Mouse (Mus musculus) brain, embryonic 14.5 days (tissue): ENCODE results near the gene Tmprss11b. TPM values are rescaled to one million over a fixed set of nuclear protein-coding genes. Genes with fewer than 3 reads are reported as not detected.

Experiments
- DNase-seq: peaks from one replicate; pipeline ENCODE4 v3.0.0-alpha.2; 2011; ENCODE audit warnings: low read depth
- CTCF ChIP-seq: fragments of 200-500 bp; IDR thresholded peaks from 2 replicates; pipeline ENCODE4 v1.5.1; 2012; ENCODE audit warnings: inconsistent platforms, mild to moderate bottlenecking, moderate library complexity, borderline replicate concordance; ENCODE audit not compliant: insufficient read depth, insufficient read length; ENCODE audit errors: extremely low read depth
- POLR2A ChIP-seq: fragments of 200-500 bp; IDR thresholded peaks from 2 replicates; pipeline ENCODE4 v1.6.1; 2012; ENCODE audit warnings: mild to moderate bottlenecking, inconsistent platforms, borderline replicate concordance; ENCODE audit not compliant: poor library complexity, insufficient read depth, insufficient read length, severe bottlenecking; ENCODE audit errors: extremely low read depth
- polyA plus RNA-seq: library from polyadenylated mRNA; depleted of rRNA; stranded (reverse); fragments of >200 nt; gene quantifications from 2 replicates; pipeline ENCODE4 v1.2.3, GENCODE M21; 2012; rRNA removed

Gene Tmprss11b
- polyA plus RNA-seq = 0.01 TPM in 1 of 2 replicates, not detected in the other

DNA sequence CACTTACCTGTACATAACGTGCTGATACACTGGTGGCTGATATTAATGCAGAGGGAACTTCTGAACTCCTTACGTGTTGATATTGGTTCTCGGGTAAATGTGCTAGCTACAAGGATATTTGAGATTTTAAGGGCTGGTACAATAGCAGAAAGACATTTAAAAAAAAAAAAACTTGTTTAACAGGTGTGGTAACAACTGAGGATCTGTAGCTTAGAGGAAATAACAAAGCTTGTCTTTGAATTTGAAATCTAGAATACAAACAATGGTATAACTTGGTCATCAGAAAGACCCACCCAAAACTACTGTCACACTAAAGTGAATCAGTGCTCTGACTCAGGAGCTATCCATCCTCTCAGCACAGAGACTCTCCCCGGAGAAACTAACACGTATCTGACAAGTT lies at the start of gene Tmprss11b:
Tmprss11b (minus strand) TSS at position 101 of the 400 bp plus-strand sequence.
- no peak for DNase-seq
- TF ChIP-seq CTCF = no peak
- TF ChIP-seq POLR2A = no peak

- DNase-seq = no peak
- TF ChIP-seq CTCF (no peak), POLR2A (no peak)
Observed at GRCm38 (mm10) chr5:86725021-86725420, 48.9 kb upstream of the Tmprss11b start.

DNA sequence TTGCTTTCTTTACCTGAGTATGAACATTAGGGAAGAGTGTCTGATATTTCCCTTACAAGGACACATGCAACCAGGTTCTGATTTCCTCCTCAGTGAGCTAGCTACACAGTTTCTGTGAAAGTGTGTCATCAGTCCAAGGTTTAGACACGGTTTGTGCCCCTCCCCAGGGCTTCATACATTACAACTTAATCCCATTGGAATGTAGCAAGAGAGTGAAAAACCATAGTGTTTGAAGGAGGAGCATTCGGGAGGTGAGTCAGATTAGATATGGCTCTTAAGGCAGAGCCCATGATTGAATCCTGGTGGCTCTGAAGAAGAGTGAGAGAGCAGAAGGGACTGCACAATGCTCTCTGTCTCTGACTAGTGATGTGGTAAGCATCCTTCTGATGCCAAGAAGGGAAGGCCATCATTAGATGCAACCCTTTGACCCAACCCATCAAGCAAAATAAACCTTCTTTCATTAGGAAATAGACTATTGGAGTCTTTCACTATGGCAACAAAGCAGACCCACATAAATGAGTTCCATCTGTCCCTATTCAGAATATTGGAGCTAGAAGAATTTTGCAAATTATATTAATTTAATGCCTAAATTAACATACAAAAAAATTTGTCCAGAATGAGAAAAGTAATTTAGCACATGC lies 46.8 kb upstream of the Tmprss11b start:
- TF ChIP-seq POLR2A (no peak), CTCF (no peak)
- no peak for DNase-seq

DNA sequence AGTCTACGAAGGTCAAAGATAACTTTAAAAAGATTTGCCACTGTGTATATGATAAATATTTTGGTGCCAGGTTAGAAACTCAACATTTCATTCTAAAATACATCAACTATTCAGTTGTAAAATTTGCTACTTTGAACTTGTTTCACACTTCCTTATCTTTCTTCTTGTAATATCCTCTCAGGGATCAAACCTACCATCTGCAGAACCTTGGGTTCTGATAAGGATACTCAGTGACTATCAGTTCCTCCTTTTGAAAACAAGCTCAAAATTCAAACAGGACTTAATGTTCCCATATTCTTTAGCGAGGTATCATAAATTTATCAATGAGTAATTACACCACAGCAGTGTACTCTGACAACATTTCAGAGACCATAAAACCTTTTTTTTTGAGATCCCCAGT lies 38.8 kb upstream of the Tmprss11b start:
- TF ChIP-seq CTCF (no peak), POLR2A (no peak)
- DNase-seq = no peak

- TF ChIP-seq CTCF = no peak
- no peak for TF ChIP-seq POLR2A
Observed at GRCm38 (mm10) chr5:86704923-86705322, 28.8 kb upstream of the Tmprss11b start.

DNA sequence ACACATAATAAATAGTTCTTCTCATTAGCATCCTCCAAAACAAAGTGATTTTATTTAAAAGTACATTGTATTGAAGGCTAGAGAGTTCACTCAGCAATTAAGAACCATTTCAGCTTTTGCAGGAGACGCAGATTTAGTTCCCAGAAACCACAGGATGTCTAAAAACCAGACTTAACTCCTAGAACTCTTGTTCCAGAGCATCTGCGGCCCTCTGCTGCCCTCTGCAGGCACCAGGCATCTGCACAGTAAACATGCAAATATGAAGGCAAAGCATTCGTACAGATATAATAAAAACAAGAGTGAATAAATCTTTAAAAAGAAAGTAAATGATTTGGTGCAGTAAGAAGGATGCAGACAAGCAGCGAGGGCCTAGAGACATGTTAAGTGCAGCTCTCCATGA lies 8.5 kb upstream of the Tmprss11b start:
- peak; percentile 75 for DNase-seq
- TF ChIP-seq CTCF = peak; percentile 75
- TF ChIP-seq POLR2A = no peak

More at GRCm38 (mm10) chr5:86704923-86705322, 28.8 kb upstream of the Tmprss11b start:
- no peak for DNase-seq

DNA sequence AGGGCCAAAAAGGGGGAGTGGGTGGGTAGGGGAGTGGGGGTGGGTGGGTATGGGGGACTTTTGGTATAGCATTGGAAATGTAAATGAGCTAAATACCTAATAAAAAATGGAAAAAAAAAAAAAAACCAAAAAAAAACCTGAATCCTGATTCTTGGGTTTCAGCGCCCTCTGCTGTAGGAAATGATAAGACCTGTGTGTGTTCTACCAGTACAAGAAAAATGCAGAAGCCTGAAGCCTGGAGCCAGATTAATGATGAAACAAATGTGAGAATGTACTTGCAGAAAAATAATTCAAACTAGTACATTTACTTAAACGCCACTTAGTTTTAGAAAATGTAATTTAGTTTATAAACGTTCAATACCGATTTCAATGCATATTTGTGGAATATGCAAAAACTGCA lies 27.0 kb downstream of the Tmprss11b start:
- DNase-seq = peak; percentile 71
- peak; percentile 38; the same call in 1 of the 2 replicates for TF ChIP-seq CTCF

GRCm38 (mm10) chr5:86640795-86641194 lies 35.4 kb downstream of the Tmprss11b start:
- TF ChIP-seq CTCF (no peak), POLR2A (no peak)
- no peak for DNase-seq

DNA sequence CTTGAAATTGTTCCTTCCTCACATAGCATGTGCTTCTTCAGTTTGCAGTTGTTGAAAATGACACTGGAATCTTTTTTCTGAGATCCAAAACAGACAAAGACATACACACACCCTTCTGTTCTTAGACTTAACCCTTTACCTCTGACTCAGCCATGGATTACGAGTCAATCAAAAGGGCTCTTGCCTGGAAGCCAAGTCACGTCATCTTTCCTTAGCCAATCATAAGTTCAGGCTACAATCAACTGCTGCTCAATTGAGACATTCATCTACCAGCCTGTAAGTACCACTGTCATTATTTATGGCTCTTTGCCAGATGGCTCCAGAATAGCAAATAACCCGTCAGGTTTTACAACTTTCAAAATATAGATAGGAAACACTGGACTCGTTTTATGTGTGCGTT lies 43.8 kb downstream of the Tmprss11b start, which contains the start of gene Tmprss11f:
Tmprss11f (minus strand) TSS at position 101 of the 400 bp plus-strand sequence.
- no peak for DNase-seq
- TF ChIP-seq POLR2A = no peak
- TF ChIP-seq CTCF = no peak

- no peak for DNase-seq
- TF ChIP-seq POLR2A = no peak
- TF ChIP-seq CTCF = no peak
Observed at GRCm38 (mm10) chr5:86630700-86631099, 45.5 kb downstream of the Tmprss11b start.

- DNase-seq = no peak
- TF ChIP-seq POLR2A (no peak), CTCF (no peak)
Observed at GRCm38 (mm10) chr5:86621778-86622177, 54.4 kb downstream of the Tmprss11b start.

Other genes with a start within 250 kb of the Tmprss11b start
- 0.04 TPM in 2 replicates for gene Tmprss11a, start 207.4 kb downstream of the Tmprss11b start, polyA plus RNA-seq
- gene Tmprss11g, start 157.8 kb downstream of the Tmprss11b start, polyA plus RNA-seq = not detected in 2 replicates
- gene Tmprss11f, start 43.9 kb downstream of the Tmprss11b start, polyA plus RNA-seq = not detected in 2 replicates
- gene Tmprss11e, start 69.5 kb upstream of the Tmprss11b start, polyA plus RNA-seq = not detected in 2 replicates
- gene Ythdc1, start 127.9 kb upstream of the Tmprss11b start, polyA plus RNA-seq = 60.7 and 73.8 TPM in 2 replicates
- 0.03 TPM in 1 of 2 replicates, not detected in the other for gene Ugt2b34, start 230.6 kb upstream of the Tmprss11b start, polyA plus RNA-seq